Mouse (Mus musculus): ENCODE results near the gene Mpig6b.

Gene Mpig6b

DNA sequence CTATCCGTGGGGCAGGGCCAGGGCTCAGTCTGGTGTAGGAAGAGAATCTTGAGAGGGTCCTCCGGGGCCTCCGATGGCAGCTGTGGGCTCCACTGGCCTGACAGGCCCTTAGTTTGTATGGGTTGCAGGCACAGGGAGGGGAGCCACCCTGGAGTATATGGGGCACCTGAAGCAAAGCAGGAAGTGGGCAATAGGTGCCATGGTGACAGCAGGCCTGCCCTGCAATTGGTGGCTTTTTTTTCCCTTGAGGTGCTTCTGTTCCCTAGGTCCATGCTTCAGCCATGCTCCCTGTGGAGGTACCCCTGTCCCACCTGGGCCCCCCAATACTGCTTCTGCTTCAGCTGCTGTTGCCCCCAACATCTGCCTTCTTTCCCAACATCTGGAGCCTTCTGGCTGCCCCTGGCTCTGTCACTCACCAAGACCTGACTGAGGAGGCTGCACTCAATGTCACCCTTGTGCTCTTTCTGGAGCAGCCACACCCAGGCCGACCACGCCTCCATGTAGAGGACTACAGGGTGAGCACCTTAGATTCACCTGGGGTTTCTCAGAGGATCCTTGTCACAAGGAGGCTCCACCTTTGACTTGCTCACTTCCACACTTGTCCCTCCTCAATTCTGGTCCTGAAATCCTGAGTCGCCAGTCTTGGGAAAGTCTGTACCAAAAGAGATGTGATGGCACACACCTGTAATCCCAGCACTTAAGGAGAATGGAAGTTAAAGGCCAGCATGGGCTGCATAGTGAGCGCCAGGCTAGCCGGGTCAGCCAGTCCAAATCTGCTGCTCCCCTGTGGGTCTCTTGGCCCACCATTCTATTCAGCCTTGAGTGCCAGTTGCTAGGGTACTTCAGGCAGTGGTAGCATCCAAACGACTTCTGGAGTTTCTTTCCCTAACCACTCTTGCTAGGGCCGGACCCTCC is 48.9 kb downstream of the Mpig6b start:
- no peak for DNase-seq (ENCODE audit: low spot score in 2 of 2)

- DNase-seq (ENCODE audit: low spot score in 2 of 2): no peak
Observed at GRCm38 (mm10) chr17:35016376-35016775, 49.6 kb downstream of the Mpig6b start, which contains the start of gene Vwa7. Gene Vwa7 (plus strand): TSS chr17:35016579.

GRCm38 (mm10) chr17:35015296-35015695 is 50.7 kb downstream of the Mpig6b start:
- no peak for DNase-seq (ENCODE audit: low spot score in 2 of 2)

GRCm38 (mm10) chr17:35013221-35013620 is 52.8 kb downstream of the Mpig6b start:
- no peak for DNase-seq (ENCODE audit: low spot score in 2 of 2)

Data from frontal cortex, postnatal 36 days (tissue).